Mouse (Mus musculus) kidney, postnatal 10 days (tissue): Measurements from ENCODE around the gene Zfr.
"Not testable (repeated sequence)": the region's sequence is repeated elsewhere in the genome, so short reads cannot be mapped to it uniquely, and the experiment has no call there.

Source experiments
- DNase-seq: peaks from one replicate; pipeline ENCODE4 v3.0.0; 2021; ENCODE audit warnings: mixed read lengths

Gene Zfr

DNA sequence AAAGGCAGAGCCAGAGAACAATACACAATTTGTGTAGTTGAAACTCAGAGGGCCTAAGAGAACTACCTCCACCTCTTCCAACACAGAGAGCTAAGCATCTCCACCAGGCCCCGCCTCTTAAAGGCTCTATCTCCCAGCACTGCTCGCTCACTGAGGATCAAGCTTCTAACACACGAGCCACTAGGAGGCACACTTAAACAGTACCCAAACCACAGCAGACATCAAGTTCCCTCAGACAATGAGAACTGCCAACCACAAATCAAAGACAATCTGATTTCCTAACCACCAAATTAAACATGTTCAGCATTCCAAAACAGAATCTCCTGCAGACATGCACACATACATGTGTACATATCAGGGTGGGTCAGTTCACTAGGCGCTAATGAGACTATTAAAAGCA lies 9.4 kb upstream of the Zfr start:
- no peak for DNase-seq

DNA sequence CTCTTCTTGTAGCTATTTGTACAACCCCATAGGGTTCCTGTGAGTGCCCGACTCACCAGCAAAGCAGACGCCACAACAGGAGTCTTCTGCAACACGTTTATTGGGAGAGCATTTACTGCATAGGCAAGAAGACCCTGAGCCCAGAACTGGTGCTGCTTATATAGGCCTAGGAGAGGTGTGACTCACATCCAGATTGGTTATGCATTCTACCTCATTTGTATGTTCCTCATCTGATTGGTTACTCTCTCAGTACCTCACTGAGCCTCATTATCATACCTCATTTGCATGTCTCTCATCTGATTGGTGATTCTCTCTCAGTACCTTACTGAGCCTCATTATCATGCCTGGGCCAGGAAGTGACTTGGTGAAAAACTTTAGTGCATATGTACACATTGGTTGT lies 8.7 kb upstream of the Zfr start:
- DNase-seq = not testable (repeated sequence)

DNA sequence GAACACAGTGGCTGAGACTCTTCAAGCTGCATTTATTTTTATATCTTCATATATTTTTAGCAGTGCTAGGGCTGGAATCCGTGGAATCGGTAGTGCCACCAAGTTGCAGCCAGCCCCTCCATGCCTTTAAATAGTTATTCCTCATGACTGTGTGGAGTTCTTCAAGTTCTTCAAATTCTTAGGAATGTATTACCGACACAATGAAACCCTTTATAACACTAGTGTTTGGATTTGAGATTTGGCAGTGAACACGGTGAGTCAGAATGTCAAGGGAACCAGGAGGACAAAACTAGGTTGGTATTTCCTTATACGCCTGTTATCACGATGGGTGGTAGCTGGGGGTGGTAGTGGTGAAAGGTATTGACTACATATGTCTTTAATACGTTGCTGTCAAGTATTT lies 6.4 kb upstream of the Zfr start:
- DNase-seq = no peak

DNA sequence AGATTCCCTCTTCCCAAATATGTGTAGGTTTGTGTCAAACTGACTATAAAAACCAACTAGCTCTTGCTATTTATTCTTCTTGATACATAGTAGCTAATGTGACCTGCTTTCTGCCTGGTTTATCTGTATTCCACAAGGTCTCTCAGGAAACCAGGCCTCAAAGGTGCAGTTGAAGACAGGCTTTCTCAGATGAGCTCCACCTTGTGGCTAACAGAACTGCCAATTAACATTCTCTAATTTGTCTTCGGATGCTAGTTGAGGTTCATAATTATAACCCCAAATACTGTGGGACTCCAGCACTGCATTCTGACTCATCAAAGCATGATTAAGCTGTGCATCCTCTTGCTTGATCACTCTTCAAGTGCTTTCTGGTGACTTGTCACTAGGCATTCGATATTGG lies 4.2 kb upstream of the Zfr start:
- no peak for DNase-seq

DNA sequence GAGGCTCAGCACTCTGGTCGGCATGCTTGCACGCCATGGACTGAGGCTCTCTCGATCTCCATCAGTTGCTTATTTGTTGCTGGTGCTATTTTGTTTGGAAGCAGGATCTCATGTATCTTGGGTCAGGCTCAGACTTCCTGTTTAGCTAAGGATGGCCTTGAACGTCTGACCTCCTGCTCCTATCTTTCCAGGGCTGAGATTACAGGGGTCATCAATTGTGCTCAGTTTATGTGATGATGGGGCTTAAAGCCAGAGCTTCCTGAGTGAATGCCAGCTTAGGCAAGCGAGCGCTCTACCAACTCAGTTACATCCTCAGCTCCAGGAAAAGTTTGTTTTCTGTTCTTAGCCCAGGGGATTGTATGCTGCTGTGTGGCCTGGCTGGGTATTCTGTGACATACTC lies 3.1 kb upstream of the Zfr start:
- DNase-seq = no peak

DNA sequence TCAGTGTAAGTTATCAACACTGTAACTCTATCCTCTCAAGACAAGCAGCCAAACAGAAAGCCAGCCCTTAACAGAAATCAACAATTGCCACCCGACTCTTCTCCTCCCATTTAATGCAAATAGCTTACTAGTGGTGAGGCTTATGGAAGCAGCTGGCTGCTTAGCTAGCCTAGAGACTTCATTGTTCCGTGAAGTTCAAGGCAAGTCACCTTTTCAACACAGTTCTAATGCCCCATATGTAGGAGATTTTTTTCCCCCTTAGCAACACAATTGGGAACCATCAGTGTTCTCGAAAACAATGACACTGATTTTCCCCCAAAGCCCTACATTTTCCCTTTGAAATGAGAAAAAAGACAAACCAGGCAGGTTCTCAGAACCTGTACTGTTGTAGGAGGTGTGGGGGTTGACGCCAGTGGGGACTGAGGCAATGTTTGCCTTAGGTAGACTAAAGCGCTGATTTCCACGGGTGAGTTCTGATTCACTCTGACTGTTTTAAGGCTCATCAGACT lies 1.9 kb upstream of the Zfr start:
- no peak for DNase-seq

DNA sequence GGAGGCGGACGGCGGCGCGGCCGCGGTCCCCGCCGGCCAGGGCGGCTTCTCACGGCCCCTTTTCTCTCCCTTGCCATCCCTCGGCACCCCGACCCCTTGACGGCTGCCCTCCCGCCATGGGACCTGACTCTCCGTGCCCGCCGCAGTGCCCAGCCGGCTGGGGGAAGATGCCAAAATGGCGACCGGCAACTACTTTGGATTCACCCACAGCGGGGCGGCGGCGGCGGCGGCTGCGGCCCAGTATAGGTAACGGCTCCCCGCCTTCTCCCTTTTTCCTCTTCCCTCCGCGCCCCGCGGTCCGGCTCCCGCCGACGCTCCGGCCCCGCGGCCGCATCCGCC lies 431 bp downstream of the Zfr start:
- DNase-seq = peak; percentile 73

DNA sequence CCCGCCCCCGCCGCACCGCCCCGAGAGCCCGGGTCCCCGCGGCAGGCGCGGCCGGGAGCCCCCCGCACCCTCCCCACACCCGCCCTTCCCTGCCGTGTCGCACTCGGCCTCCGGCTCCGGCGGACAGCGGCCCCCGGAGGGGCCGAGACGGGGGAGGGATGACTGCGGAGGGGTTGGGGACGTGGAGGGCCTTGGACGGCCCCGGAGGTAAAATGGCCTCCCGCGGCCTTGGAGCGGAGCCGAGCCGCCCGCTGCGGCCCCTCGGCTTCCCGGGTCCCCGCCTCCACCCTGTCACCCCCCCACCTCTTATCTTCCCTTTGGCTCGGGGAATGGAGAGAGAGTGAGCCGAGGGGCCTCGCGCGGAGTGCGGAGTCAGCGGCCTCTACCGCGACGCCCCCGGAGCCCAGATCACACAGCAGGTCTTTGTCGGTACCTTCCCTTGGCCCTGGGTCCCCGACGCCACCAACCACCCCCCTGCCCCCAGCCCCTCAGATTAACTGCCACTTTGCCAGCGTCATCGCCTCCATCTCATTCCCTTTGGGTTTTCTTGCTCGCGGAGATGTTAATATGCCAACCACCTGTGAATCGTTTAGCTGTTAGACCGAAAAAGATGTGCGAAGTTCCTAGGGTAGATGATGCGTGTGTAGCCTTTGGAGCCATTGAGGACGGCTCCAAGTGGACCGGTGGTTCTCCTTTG lies 949 bp downstream of the Zfr start:
- DNase-seq = peak; percentile 74

DNA sequence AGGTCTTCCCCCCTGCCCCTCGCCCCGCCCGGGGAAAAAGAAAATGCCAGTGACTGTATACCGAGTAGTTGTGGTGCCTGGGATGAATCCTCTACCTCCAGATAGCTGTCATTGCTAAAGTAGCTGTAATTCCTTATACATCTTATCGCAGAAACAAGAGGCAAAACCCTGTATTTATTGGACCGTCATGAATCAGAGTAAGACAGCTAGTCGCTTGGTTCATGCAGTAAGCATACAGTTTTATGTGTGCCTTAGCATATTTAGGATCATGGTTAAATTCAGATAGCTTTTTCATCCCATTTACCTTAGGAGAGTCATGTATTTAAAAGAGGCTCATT lies 1.5 kb downstream of the Zfr start:
- no peak for DNase-seq

DNA sequence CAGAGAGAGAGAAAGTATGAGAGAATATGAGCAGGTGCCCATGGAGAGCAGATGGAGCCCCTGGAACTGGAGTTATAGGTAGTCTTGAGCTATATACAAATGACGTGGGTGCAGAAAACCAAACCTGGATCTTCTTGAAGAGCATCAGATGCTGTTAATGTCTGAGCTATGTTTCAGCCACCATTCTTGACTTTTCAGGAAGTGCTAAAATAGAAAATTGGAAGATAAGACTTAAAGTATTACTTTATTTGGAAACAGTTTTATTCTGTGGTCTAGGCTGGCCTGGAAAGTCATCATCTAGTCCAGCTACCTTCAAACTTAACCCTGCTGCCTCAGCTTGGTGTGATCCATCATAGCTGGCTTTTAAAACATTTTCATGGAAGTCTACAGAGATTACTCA lies 7.3 kb downstream of the Zfr start:
- no peak for DNase-seq

DNA sequence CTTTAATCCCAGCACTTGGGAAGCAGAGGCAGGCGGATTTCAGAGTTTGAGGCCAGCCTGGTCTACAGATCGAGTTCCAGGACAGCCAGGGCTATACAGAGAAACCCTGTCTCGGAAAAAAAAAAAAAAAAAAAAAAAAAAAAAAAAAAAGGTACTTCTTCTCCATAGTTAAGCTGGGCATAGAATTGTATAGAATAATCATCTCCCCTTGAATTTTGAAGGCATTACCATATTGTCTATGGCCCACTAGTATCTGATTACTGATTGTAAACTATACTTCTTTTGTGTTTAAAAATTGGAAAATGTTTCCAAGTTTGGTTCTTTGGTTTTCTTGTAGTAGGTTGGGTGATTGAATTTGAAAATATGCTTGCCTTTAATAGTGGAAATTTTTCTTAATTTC lies 13.2 kb downstream of the Zfr start:
- not testable (repeated sequence) for DNase-seq

DNA sequence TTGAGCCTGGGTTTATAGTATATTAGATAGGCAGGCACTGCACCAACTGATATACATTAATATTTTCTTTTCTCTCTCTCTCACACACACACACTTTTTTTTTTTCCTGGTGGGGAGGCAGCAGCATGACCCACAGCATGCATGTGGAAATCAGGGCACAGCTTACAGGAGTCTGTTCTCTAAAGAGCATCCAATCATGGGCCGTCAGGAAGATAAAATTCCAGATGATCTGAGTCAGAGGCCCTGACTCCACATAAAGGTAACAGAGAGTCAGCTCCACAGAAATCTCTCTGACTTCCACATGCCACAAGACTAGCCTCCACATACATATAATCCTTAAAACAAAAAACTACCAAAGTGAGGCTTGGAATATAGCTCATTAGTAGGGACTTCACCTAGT lies 16.9 kb downstream of the Zfr start:
- DNase-seq = no peak

DNA sequence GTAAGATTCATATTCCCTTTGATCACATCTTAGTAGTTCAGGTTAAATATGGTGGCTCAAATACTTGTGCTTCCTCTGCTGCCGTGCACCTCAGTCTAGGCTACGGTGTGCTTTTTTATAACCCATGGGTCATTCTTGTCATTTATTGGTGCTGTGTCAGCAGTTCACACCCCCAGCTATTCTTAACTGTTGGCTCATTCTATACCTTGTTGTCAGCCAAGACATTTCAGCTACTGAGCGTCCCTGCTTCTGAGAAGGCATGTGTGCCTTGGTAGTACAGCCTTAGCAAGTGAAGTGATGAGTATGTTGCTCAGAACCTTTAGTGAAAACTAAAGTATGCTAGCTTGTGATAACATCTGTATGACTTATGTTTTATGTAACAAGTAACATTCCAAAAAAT lies 17.7 kb downstream of the Zfr start:
- DNase-seq = no peak

DNA sequence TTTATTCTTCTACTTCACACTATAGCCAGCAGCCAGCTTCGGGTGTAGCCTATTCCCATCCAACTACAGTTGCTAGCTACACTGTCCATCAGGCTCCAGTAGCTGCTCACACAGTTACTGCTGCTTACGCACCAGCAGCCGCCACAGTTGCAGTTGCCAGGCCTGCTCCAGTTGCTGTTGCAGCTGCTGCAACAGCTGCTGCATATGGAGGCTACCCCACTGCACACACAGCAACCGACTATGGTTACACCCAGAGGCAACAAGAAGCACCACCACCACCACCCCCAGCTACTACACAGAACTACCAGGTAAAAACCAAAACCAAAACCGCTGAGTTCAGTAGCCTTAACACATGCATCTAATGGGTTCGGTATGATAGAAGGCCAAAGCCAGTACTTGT lies 18.7 kb downstream of the Zfr start:
- no peak for DNase-seq

DNA sequence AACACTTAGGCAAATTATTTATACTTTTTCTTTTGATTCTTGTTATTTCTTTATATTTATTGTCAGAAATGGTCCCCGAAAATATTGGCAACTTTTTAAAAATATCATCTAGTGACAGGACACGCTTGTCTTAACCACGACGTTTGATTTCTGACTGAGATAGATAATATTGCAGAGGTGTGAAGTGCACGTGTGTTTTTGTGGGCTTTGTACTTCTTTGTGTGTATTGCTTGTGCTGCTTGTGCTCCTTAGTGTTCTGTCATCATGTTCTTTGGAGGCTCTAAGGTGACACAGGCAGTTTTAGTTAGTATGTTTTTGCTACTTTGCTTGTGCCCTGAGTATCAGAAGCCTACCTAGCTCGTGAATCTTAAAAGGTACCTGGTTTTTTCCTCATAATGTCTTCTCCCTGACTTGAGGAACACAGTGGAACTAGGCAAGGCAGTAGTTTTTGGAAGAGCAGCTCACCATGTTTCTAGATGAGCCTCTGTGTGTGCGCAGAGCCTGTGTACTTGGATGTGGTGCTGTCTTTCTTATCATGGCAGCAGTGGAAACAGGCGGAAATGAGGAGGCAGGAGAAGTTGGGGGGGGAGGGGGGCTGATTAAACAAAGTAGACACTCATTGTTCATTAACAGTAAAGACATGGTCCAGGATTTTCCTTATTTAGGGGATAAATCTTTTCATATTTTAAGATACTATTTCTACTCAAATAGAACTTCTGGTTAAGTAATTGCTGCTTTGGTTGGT lies 23.5 kb downstream of the Zfr start:
- no peak for DNase-seq

DNA sequence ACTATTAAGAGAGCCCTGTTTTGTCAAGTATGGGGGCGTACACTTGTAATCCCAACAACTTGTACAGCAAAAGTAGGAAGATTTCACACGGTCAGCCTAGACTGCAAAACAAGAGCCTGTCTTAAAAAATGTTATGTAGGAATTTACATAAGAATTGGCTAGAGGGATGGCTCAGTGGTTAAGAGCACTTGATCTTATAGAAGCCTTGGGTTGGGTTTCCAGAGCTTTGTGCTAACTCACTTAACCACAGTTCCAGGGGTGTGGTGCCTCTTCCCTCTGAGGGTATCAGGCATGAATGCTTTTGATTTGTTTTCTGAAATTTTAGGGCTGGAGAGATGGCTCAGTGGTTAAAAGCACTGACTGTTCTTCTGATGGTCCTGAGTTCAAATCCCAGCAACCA lies 29.8 kb downstream of the Zfr start:
- no peak for DNase-seq

DNA sequence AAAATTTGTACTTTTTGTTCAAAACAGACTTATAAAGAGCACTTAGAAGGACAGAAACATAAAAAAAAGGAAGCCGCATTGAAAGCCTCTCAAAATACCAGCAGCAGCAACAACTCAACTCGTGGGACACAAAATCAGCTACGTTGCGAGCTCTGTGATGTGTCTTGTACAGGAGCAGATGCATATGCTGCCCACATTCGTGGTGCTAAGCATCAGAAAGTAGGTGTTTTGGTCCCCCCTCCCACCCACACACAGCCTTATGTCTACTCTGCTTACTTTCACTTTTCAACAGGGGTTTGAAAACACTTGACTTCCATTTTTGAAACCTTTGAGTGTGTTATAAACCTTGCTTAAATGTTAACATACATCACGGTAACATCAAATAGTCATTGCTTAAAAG lies 31.9 kb downstream of the Zfr start:
- no peak for DNase-seq

DNA sequence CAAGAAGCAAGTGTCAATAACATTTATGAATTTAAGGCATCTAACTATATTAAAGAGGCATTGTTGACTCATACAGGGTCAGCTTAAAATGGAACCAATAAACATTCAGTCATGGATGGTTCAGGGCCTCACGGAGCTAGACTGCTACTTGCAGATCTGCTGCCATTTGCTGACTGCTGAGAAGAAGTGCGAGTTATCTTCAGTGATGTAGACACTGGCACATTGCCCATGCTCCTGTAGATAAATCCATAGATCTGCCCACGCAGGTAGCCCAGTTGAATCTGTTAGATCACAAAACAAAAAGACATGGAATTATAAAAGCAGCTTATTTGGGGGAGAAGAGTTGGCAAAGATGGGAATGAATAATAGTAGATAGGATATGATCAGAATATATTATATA lies 36.1 kb downstream of the Zfr start:
- DNase-seq = no peak

DNA sequence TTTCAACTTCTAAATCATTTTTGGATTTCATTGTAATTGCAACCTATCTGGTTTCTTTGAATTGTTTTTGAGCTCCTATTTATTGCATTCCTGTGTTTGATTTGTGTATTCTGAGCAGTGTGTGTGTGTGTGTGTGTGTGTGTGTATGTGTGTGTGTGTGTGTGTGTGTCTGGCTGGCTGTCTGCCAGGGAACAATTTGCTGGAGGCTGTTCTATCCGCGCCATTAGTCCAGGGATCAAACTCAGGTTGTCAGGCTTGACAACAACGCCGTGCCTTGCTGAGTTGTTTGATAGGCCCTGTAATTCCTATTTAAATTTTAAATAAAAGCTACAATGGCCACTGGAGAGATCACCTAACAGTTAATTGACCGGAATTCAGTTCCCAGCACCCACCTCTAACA lies 60.5 kb downstream of the Zfr start:
- DNase-seq = peak; percentile 58

DNA sequence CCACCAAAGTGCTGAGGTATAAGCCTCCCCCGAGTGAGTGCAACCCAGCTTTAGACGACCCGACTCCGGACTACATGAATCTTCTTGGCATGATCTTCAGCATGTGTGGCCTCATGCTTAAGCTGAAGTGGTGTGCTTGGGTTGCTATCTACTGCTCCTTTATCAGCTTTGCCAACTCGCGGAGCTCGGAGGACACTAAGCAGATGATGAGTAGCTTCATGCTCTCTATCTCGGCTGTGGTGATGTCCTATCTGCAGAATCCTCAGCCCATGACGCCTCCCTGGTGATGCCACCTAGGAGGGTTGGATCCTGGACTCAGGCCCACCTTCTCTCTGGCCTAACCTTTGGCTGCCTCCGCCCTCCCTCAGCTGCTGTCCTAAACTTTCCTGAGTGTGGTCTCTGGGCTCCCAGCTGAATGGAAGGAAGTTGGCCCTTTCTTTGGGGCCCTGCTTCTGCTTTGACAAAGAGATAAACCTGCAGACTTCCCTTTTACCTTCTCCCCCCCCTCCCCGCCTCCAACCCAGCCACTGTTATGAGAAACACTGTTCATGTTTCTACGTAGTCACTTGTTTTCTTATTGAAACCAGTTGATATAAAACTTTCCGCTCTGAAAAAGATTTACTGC lies 63.7 kb downstream of the Zfr start:
- DNase-seq = not testable (repeated sequence)

DNA sequence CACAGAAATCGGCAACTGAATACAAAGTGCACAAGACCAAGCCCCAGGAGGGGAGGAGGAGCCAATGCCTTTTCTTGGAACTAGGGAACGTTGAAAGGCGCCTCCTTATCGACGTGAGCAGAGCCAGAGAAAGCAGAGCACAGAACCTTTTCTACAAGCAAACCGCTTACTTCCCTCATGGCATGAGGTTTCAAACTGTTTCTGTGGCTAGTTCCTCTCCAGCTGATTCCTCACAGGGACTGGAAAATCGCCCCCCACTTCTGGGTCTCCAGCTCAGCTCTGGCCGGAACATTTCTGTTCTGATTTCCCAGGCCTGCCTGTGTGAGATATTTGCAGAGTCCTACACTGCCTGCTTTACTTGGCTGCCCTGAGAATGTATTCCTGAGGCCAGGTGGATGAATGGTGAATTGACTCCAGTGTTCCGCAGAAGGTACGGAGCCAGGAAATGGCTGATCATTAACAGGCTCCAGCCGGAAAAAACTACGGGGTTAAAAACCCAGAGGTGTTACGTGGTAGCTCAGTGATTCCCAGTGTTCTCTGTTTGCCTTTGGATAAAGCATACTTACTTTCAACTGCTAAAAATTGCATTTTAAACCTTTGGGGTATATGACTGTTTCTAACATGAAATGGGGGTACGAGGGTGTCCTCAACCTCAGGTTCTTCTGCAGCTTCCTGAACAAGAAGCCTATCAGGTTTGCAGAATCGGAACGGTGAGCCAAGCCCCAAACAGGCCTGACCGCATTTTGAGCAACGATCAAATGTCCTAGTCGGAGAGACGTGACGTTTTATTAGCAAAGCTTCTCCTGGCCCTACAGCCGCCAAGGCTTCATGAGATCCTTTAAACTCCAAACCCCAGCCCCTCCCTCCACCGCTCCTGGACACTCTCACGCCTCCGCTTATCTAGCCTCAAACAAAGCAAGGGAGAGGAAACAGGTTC lies 76.5 kb downstream of the Zfr start:
- peak; percentile 76 for DNase-seq

DNA sequence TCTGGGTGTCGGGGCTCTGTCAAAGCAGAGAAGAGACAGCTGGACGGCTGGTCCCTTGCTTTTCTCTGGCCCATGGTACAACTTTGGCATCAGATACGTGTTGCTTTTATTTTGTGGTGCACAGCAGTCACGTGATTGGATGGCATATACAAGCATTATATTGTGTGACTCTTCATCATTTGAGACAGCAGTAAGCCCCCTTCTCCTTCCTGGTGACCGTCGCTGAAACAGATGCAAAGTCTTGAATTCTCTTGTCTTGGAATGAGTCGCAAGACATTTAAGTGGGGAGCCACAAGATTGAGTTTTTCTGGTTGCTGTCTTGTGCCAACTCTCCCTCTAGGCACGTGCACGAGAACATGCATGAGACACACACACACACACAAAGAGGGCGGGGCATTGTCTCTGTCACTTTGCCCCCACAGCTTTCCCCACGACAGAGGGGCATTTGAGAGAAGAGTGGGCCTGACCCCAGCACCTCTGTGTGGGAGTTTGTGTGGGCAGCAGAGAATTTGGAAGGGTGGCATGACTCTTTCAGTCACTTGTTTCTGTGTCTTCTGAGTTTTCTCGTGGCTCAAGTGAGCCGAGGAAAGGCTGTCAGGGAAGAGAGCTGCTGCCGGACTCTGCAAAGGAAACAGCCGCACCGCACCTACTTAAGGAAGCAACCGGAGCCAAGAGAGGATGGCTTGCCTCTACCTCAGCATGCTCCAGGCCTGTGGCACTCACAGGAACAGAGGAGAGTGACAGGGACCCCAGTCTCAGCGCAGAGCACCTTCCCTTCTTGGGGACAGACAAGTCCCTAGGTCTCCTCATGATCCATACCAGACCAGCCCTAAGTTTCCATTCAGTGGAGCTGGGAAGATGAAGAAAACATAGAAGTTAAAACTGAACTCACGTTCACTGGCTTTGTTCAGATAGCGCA lies 77.4 kb downstream of the Zfr start:
- DNase-seq = no peak
